Mouse (Mus musculus) kidney, postnatal 0 days (tissue): ENCODE measurements around the gene Ubxn6. TPM values are rescaled to one million over a fixed set of nuclear protein-coding genes. Genes with fewer than 3 reads are reported as not detected.

Source experiments
- ATAC-seq: fragments of 200-750 bp; cut with Nextera tagmentation; replicated peaks from 2 replicates; pipeline ENCODE4 v1.8.0; 2017; ENCODE audit warnings: low read depth, moderate number of reproducible peaks, moderate TSS enrichment, moderate library complexity; ENCODE audit not compliant: low FRiP score
- DNase-seq: peaks from one replicate; pipeline ENCODE4 v3.0.0-alpha.2; 2016; ENCODE audit warnings: low spot score
- H3K27ac ChIP-seq: fragments of 300-500 bp; sonication (generic); 2 replicates; pipeline ENCODE4 v1.5.1; 2014; ENCODE audit warnings: mild to moderate bottlenecking
- H3K27me3 ChIP-seq: fragments of 300-500 bp; sonication (generic); 2 replicates; pipeline ENCODE4 v1.6.1; 2014; ENCODE audit warnings: low read length, mixed read lengths; ENCODE audit not compliant: insufficient read depth
- H3K36me3 ChIP-seq: fragments of 300-500 bp; sonication (generic); 2 replicates; pipeline ENCODE4 v1.6.1; 2014; ENCODE audit warnings: low read length, mixed read lengths; ENCODE audit not compliant: insufficient read depth
- H3K4me1 ChIP-seq: fragments of 300-500 bp; sonication (generic); replicated peaks from 2 replicates; pipeline ENCODE4 v1.6.1; 2014; ENCODE audit warnings: antibody characterized with exemption, low read length, mixed read lengths; ENCODE audit not compliant: insufficient read depth
- H3K4me2 ChIP-seq: fragments of 300-500 bp; sonication (generic); 2 replicates; pipeline ENCODE4 v1.6.1; 2014; ENCODE audit warnings: mild to moderate bottlenecking, low read length, moderate library complexity, mixed read lengths
- H3K4me3 ChIP-seq: fragments of 300-500 bp; sonication (generic); replicated peaks from 2 replicates; pipeline ENCODE4 v1.5.1; 2014; ENCODE audit warnings: low read depth, low read length
- H3K9ac ChIP-seq: fragments of 300-500 bp; sonication (generic); 2 replicates; pipeline ENCODE4 v1.6.1; 2014; ENCODE audit warnings: low read depth, low read length
- H3K9me3 ChIP-seq: fragments of 300-500 bp; sonication (generic); replicated peaks from 2 replicates; pipeline ENCODE4 v1.6.1; 2016; ENCODE audit warnings: low read length, inconsistent platforms, mixed read lengths
- CTCF ChIP-seq: IDR thresholded peaks from 2 replicates; pipeline ENCODE4 v1.5.1; 2016; ENCODE audit warnings: antibody characterized with exemption, low read depth, mild to moderate bottlenecking, moderate library complexity
- WGBS: fragments of 180-500 bp; shearing (Covaris S2); extraction: QIAGEN DNeasy Blood & Tissue Kit; methylation state at CpG from one replicate; pipeline ENCODE4 v1.1.7; 2014; 5-methylcytosine and 5-hydroxymethylcytosine counted together
- polyA plus RNA-seq: library from polyadenylated mRNA; unstranded; fragments of >200 nt; fragmentation: Nextera tagmentation; extraction: Ambion mirVana; gene quantifications from 2 replicates; pipeline ENCODE4 v1.2.1, GENCODE M21; 2015

The Ubxn6 gene
- polyA plus RNA-seq, 1 experiment from 2014 or later = 54.4 TPM

- no peak for DNase-seq
- H3K27me3 ChIP-seq = no peaks in the 10 kb centered on the region
- WGBS = 92% methylated on average over 5 of the region's 5 CpGs
- H3K9me3 ChIP-seq = no peaks in the 10 kb centered on the region
- no peak overlapping the region for H3K9ac ChIP-seq
- H3K36me3 ChIP-seq = 0 out of 2 replicates have a peak, but pooled peaks cover 6% of the 10 kb centered on the region
- no peak overlapping the region for H3K4me2 ChIP-seq
- no peak overlapping the region for H3K4me3 ChIP-seq
- TF ChIP-seq CTCF = no peak
- no peak for ATAC-seq
- H3K4me1 ChIP-seq = peaks cover 17% of the 10 kb centered on the region
- H3K27ac ChIP-seq = no peak overlapping the region
These were observed 2.7 kb upstream of the Ubxn6 start for GRCm38 (mm10) chr17:56077523-56077922.

GRCm38 (mm10) chr17:56074097-56074826, 566 bp downstream of the Ubxn6 start:
- H3K4me3 ChIP-seq = peak overlapping the region; percentile 57
- peak overlapping the region; percentile 74 for H3K9ac ChIP-seq
- no peak for TF ChIP-seq CTCF
- H3K9me3 ChIP-seq = no peaks in the 10 kb centered on the region
- H3K4me1 ChIP-seq = peaks cover 4% of the 10 kb centered on the region; the same call in 1 of the 2 replicates
- WGBS = 8% methylated on average over 22 of the region's 22 CpGs
- DNase-seq = peak; percentile 96
- H3K27ac ChIP-seq = peak overlapping the region; percentile 97
- no peaks in the 10 kb centered on the region for H3K27me3 ChIP-seq
- H3K4me2 ChIP-seq = peak overlapping the region; percentile 58
- peaks cover 29% of the 10 kb centered on the region for H3K36me3 ChIP-seq
- peak; percentile 30 for ATAC-seq

- peaks cover 49% of the 10 kb centered on the region for H3K36me3 ChIP-seq
These were observed 2.6 kb downstream of the Ubxn6 start for GRCm38 (mm10) chr17:56072243-56072642.

GRCm38 (mm10) chr17:56071126-56071525, 3.7 kb downstream of the Ubxn6 start:
- Histone ChIP-seq H3K4me3 (no peak overlapping the region), H3K36me3 (peaks cover 58% of the 10 kb centered on the region), H3K9me3 (no peaks in the 10 kb centered on the region), H3K4me2 (no peak overlapping the region), H3K27me3 (no peaks in the 10 kb centered on the region), H3K9ac (no peak overlapping the region), H3K4me1 (peaks cover 4% of the 10 kb centered on the region; the same call in 1 of the 2 replicates), H3K27ac (no peak overlapping the region)
- no peak for TF ChIP-seq CTCF
- DNase-seq (no peak), ATAC-seq (no peak)

More at GRCm38 (mm10) chr17:56072243-56072642, 2.6 kb downstream of the Ubxn6 start:
- no peak for DNase-seq
- no peak overlapping the region for H3K4me2 ChIP-seq
- TF ChIP-seq CTCF = no peak
- 92% methylated on average over 5 of the region's 5 CpGs for WGBS
- ATAC-seq = no peak
- no peak overlapping the region for H3K4me3 ChIP-seq
- no peaks in the 10 kb centered on the region for H3K27me3 ChIP-seq
- no peak overlapping the region for H3K27ac ChIP-seq
- no peak overlapping the region for H3K9ac ChIP-seq
- no peaks in the 10 kb centered on the region for H3K9me3 ChIP-seq
- peaks cover 4% of the 10 kb centered on the region; the same call in 1 of the 2 replicates for H3K4me1 ChIP-seq

- Histone ChIP-seq H3K27ac (no peak overlapping the region), H3K4me1 (peaks cover 4% of the 10 kb centered on the region; the same call in 1 of the 2 replicates), H3K9ac (no peak overlapping the region), H3K27me3 (no peaks in the 10 kb centered on the region), H3K4me2 (no peak overlapping the region), H3K36me3 (peaks cover 71% of the 10 kb centered on the region), H3K9me3 (no peaks in the 10 kb centered on the region), H3K4me3 (no peak overlapping the region)
- ATAC-seq (no peak), DNase-seq (no peak)
- TF ChIP-seq CTCF = no peak
- 95% methylated on average over 14 of the region's 14 CpGs for WGBS
These were observed 5.8 kb downstream of the Ubxn6 start for GRCm38 (mm10) chr17:56069066-56069465.

- Histone ChIP-seq H3K36me3 (peaks cover 87% of the 10 kb centered on the region), H3K4me1 (no peaks in the 10 kb centered on the region), H3K9ac (no peak overlapping the region), H3K4me3 (no peak overlapping the region), H3K4me2 (no peak overlapping the region), H3K9me3 (no peaks in the 10 kb centered on the region), H3K27ac (no peak overlapping the region), H3K27me3 (no peaks in the 10 kb centered on the region)
- no peak for DNase-seq
- TF ChIP-seq CTCF = no peak
- no peak for ATAC-seq
These were observed 8.4 kb downstream of the Ubxn6 start for GRCm38 (mm10) chr17:56066451-56066850.
